Mouse (Mus musculus) C2C12 (cell line): ENCODE data around the gene Gm20503. TPM values are rescaled to one million over a fixed set of nuclear protein-coding genes. Genes with fewer than 3 reads are reported as not detected.
A peak's percentile ranks its signal among the peaks of the same experiment; 100 is the strongest.

Source experiments
- H3K27me3 ChIP-seq: one replicate; pipeline ENCODE4 v1.6.1; 2011; ENCODE audit not compliant: control insufficient read depth, insufficient read depth, insufficient read length
- H3K36me3 ChIP-seq: one replicate; pipeline ENCODE4 v1.6.1; 2011; ENCODE audit not compliant: control insufficient read depth, insufficient read depth
- H3K4me3 ChIP-seq: one replicate; pipeline ENCODE4 v1.5.1; 2011; ENCODE audit warnings: mild to moderate bottlenecking, control low read depth; ENCODE audit not compliant: poor library complexity, insufficient read depth, severe bottlenecking
- H3K79me2 ChIP-seq: one replicate; pipeline ENCODE4 v1.6.1; 2011; ENCODE audit not compliant: control insufficient read depth, insufficient read depth
- H3K79me3 ChIP-seq: one replicate; pipeline ENCODE4 v1.6.1; 2011; ENCODE audit warnings: low read depth, control low read depth
- H3ac ChIP-seq: one replicate; pipeline ENCODE3; 2011; ENCODE audit warnings: low read depth; ENCODE audit not compliant: control insufficient read depth, insufficient read length
- CEBPB ChIP-seq: IDR thresholded peaks from one replicate; pipeline ENCODE4 v1.6.1; 2011; ENCODE audit warnings: low read depth, mild to moderate bottlenecking, control low read depth, moderate library complexity
- CTCF ChIP-seq: IDR thresholded peaks from one replicate; pipeline ENCODE4 v1.5.1; 2011; ENCODE audit not compliant: control insufficient read depth, insufficient read depth, insufficient read length
- FOSL1 ChIP-seq: IDR thresholded peaks from one replicate; pipeline ENCODE4 v1.8.0; 2011; ENCODE audit warnings: mild to moderate bottlenecking, low read length; ENCODE audit not compliant: poor library complexity, insufficient read depth, severe bottlenecking
- MAX ChIP-seq: IDR thresholded peaks from one replicate; pipeline ENCODE4 v1.6.1; 2011; ENCODE audit warnings: mild to moderate bottlenecking, control low read depth
- MYOD1 ChIP-seq: IDR thresholded peaks from one replicate; pipeline ENCODE4 v1.6.1; 2011; ENCODE audit warnings: low read depth; ENCODE audit not compliant: control insufficient read depth, insufficient read length
- MYOG ChIP-seq: IDR thresholded peaks from one replicate; pipeline ENCODE4 v1.6.1; 2011; ENCODE audit not compliant: control insufficient read depth, insufficient read length; ENCODE audit errors: extremely low read depth
- USF1 ChIP-seq: IDR thresholded peaks from one replicate; pipeline ENCODE4 v1.6.1; 2011; ENCODE audit warnings: low read depth, mild to moderate bottlenecking, control low read depth, moderate library complexity
- polyA plus RNA-seq: library from polyadenylated mRNA; unstranded; fragments of >200 nt; fragmentation: generic; extraction: Trizol; gene quantifications from one replicate; pipeline ENCODE4 v1.2.1, GENCODE M21; 2012; ENCODE audit warnings: missing spikeins

The Gm20503 gene
- polyA plus RNA-seq, 1 experiment = not detected

DNA sequence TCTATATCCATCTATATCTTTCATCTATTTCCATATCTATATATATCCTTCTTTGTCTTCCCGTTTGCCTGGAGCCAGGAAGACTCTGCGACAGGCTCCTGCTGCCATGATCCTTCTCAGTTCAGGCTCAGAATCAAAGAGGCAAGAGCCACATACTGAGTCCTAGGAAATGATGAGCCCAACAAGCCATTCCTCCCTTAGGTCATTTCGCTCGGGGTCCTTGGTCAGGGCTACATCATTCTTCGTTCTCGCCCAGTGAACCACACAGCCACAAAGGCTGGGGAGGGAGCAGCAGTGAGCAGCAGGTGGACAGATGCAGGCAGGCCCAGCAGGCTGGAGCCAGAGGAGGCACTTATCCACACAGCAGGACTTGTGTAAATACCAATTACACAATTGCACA is 21.6 kb upstream of the Gm20503 start:
- Histone ChIP-seq H3K79me3 (no peaks in the 10 kb centered on the region), H3K36me3 (peaks cover 8% of the 10 kb centered on the region), H3K4me3 (no peak overlapping the region), H3K27me3 (no peaks in the 10 kb centered on the region), H3K79me2 (no peaks in the 10 kb centered on the region), H3ac (no peak overlapping the region)
- TF ChIP-seq MAX (no peak), USF1 (no peak), FOSL1 (no peak), CEBPB (no peak), MYOG (no peak), CTCF (no peak), MYOD1 (no peak)

GRCm38 (mm10) chr4:58982806-58983205 is 20.2 kb upstream of the Gm20503 start:
- Histone ChIP-seq H3ac (no peak overlapping the region), H3K79me3 (no peaks in the 10 kb centered on the region), H3K4me3 (no peak overlapping the region), H3K79me2 (no peaks in the 10 kb centered on the region), H3K36me3 (peaks cover 5% of the 10 kb centered on the region), H3K27me3 (no peaks in the 10 kb centered on the region)
- TF ChIP-seq MYOG = no peak
- TF ChIP-seq MYOD1 = no peak
- no peak for TF ChIP-seq CTCF
- no peak for TF ChIP-seq CEBPB
- TF ChIP-seq FOSL1 = no peak
- TF ChIP-seq USF1 = no peak
- no peak for TF ChIP-seq MAX

GRCm38 (mm10) chr4:58985157-58985648 is 17.8 kb upstream of the Gm20503 start:
- peaks cover 4% of the 10 kb centered on the region for H3K36me3 ChIP-seq
- H3ac ChIP-seq = no peak overlapping the region
- no peaks in the 10 kb centered on the region for H3K79me2 ChIP-seq
- TF ChIP-seq CTCF (peak; percentile 51), MYOD1 (no peak)
- peak overlapping the region; percentile 6 for H3K4me3 ChIP-seq
- no peaks in the 10 kb centered on the region for H3K27me3 ChIP-seq
- H3K79me3 ChIP-seq = no peaks in the 10 kb centered on the region

GRCm38 (mm10) chr4:58986540-58987190 is 16.3 kb upstream of the Gm20503 start, which contains the start of gene Ptgr1:
Gene Ptgr1 (minus strand): TSS chr4:58987119.
- Histone ChIP-seq H3K36me3 (peaks cover 4% of the 10 kb centered on the region), H3K79me3 (no peaks in the 10 kb centered on the region), H3K27me3 (no peaks in the 10 kb centered on the region), H3K4me3 (peak within 1 kb of the TSS; percentile 50), H3ac (peak within 1 kb of the TSS; percentile 79), H3K79me2 (no peaks in the 10 kb centered on the region)
- TF ChIP-seq MAX (no peak), CEBPB (no peak), CTCF (no peak), MYOD1 (no peak), FOSL1 (no peak), MYOG (no peak), USF1 (no peak)

DNA sequence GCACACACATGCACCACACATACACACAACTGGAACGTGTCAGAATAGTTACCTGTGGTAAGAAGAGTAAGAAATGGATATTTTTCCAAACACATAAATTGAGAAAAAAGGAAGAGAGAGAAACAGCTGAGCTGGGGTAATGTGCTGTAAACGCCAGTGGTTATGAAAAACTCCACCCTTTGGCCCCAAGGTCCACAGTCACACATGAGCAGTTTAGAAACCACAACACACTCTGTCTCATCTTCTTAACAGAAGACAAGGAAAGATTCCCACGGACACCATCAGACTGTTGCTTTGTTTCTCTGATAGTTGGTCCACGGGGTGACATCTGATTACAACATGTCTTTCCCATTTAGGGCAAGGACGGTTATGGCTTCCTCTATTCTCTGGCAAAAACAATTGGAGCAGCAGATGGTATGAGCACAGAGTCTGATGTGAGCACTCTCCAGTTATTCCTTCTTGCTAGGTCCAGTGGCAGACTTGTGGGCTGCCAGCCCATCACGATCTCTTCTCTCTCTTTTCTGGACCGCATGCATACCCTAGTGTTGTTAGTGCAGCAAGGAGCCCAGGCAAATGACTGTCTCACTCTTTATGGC is 13.6 kb upstream of the Gm20503 start:
- Histone ChIP-seq H3ac (no peak overlapping the region), H3K79me2 (no peaks in the 10 kb centered on the region), H3K36me3 (no peaks in the 10 kb centered on the region), H3K4me3 (no peak overlapping the region), H3K79me3 (no peaks in the 10 kb centered on the region), H3K27me3 (no peaks in the 10 kb centered on the region)
- TF ChIP-seq USF1 (no peak), MYOD1 (no peak), CEBPB (no peak), MYOG (no peak), CTCF (no peak), MAX (no peak), FOSL1 (no peak)
